Mouse (Mus musculus): ENCODE measurements around the gene Swsap1. TPM values are rescaled to one million over a fixed set of nuclear protein-coding genes. Genes with fewer than 3 reads are reported as not detected.

Gene Swsap1
- total RNA-seq (2021) = 10 to 100 TPM; 14.4 to 15.2 TPM
- long read RNA-seq, experiment 1, transcript Swsap1-201 (2 exons, 1,838 nt) = major isoform, 12 of 12 reads
- long read RNA-seq, experiment 1, partial matches to known transcripts = 0 of 12 reads
- long read RNA-seq, experiment 1, other reads (novel, unspliced or antisense) = 0 of 12 reads
- long read RNA-seq, experiment 2, transcript Swsap1-201 (2 exons, 1,838 nt) = major isoform, 21 of 22 reads
- long read RNA-seq, experiment 2, partial matches to known transcripts = 0 of 22 reads
- long read RNA-seq, experiment 2, other reads (novel, unspliced or antisense) = 1 of 22 reads

GRCm38 (mm10) chr9:21955570-21956281, at the start of gene Swsap1:
TSS of gene Swsap1 (plus strand) at chr9:21955755.
- DNase-seq (ENCODE audit: low spot score in 2 of 2) = peak; percentile 99 to 100

DNA sequence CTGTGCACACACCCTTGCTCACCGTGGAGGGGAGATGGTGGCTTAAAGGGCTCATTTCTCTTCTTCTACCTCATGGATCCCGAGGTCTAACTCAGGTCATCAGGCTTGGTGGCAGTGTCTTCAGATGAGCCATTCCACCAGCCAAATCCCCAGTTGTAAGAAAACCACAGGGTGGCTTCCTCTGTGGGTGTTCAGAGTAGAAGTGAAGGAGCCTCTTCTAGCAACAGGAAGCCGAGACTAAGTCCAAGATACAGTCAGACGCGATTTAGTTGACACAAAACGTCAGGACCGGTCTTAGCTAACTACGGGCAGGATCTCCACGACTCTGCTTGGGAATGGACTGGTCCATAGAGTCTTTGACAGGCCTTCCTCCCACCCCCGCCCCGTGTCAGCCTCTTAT, 47.3 kb upstream of the Swsap1 start:
- DNase-seq (ENCODE audit: low spot score in 2 of 2) = no peak

GRCm38 (mm10) chr9:21909474-21910223, 45.9 kb upstream of the Swsap1 start:
- DNase-seq (ENCODE audit: low spot score in 2 of 2) = no peak

- DNase-seq (ENCODE audit: low spot score in 2 of 2) = peak in 1 of 2 experiments; percentile 37
Measured at GRCm38 (mm10) chr9:21916851-21917492, 38.6 kb upstream of the Swsap1 start.

DNA sequence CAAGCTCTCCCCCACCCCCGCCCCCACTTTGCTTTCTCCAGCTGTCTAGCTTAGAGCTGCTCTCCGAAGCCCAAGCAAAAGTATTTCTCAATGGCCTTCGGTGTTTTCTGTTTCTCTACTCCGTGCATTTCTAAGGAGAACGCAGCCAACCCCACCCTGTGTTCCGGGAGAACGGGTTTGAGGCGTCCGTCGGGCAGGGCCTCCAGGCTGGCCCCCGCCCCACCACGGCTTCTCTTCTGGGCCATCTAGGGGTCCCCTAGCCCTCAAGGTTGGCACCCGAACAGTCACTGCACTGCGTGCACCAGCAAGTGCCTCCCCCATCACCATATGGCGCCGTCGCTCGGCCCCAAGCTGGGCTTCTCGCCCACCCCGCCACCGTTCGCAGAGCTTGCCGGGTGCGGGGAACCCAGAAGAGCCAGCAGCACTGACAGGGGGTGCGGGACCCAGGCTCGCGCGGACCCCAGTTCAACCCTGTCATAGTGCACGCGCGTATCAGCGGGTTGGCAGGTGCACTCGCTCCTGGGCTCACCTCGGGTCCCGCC, 38.0 kb upstream of the Swsap1 start:
- peak; percentile 85 to 87 for DNase-seq (ENCODE audit: low spot score in 2 of 2)

DNA sequence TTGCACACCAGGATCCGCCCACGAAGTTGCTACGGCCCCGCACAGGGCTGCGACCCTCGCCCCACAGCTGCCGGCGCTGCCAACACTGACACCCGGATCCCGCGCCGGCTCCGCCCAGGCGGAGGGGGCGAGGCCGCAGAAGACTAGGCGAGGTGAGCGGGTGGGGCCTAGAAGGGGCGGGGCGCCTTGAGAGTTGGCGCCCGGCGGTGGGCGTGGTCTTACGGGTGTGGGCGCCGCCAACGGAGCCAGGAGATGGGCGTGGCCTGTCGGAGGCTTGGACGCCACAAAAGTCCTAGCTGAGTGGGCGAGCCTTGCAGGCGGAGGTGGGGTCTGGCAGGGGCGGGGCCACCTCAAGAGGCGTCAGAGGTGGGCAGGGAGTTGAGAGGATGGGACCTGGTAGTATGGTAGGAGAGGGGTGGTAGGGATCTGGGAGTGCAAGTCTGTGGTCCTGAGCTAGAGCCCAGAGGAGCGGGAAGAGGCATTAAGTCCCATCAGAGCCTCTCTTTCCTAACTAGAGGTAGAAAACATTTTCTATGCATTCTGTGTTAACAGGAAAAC, 37.4 kb upstream of the Swsap1 start, which contains the start of gene Rab3d:
Gene Rab3d (minus strand): TSS at position 158 of the 558 bp plus-strand sequence.
- DNase-seq (ENCODE audit: low spot score in 2 of 2) = peak; percentile 84 to 90

GRCm38 (mm10) chr9:21918692-21919384, 36.7 kb upstream of the Swsap1 start:
- no peak for DNase-seq (ENCODE audit: low spot score in 2 of 2)

DNA sequence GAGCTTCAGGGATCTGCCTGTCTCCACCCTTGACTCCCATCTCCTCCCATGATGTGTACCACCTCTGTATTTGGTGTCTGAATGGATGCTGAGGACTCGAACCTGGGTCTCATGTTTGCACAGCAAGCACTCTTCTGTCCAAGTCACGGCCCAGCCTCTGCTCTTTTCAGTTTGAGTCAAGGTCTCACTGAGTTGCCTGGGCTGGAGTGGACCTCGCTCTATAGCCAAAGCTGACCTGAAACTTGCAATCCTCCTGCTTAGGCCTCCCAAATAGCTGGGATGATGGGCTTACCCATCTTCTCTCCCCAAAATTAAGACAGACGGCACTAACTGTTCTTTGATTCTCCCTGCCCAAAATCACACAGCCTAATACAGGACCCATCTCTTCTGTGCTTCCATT, 32.5 kb upstream of the Swsap1 start:
- no peak for DNase-seq (ENCODE audit: low spot score in 2 of 2)

- DNase-seq (ENCODE audit: low spot score in 2 of 2) = no peak
Measured at GRCm38 (mm10) chr9:21923490-21924098, 32.0 kb upstream of the Swsap1 start.

DNA sequence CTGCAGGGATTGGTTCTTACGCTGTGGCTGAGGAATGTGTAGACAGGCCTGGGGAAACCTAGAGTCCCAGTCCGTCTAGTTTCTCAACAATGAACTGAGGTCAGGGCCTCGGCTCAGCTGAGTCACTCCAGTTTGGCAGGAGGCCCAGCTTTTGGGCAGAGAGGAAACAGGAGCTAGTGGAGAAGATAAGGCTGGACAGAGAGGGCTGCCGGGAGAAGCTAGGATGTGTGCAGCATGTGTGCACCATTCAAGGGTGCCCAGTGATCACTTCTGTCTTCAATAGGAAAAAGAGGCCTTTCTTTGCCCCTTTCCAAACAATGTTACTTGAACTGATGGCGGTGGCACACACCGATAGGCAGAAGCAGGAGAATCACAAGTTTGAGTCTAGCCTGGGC, 31.5 kb upstream of the Swsap1 start:
- no peak for DNase-seq (ENCODE audit: low spot score in 2 of 2)

DNA sequence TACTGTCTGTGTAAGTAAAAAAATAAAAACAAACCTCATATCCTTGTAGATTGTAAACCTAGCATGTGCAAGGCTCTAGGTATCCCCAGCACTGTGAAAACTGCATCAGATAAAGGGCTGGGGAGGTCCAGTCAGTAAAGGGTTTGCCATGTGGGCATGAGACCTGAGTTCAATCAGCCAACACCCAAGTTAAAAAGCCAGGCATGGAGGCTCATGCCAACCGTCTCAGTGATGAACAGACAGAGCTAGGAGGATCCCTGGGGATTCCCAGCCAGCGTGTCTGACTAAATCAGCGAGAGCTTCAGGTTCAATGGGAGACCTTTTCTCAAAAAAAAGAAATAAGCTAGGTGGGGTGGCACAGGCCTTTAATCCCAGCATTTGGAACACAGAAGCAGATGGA, 30.5 kb upstream of the Swsap1 start:
- DNase-seq (ENCODE audit: low spot score in 2 of 2) = no peak

DNA sequence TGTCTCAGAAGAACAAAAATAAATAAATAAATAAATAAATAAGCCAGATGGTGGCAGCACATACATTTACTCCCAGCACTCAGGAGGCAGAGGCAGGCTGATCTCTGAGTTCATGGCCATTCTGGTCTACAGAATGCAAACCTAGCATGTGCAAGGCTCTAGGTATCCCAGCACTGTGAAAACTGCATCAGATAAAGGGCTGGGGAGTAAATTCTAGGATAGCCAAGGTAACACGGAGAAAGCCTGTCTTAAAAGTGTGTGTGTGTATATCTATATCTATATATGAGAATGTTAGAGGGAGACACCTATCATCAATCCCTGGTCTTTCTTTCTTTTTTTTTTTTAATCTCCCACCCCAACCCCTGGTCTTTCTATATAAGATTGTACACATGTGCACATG, 30.0 kb upstream of the Swsap1 start:
- DNase-seq (ENCODE audit: low spot score in 2 of 2) = no peak

DNA sequence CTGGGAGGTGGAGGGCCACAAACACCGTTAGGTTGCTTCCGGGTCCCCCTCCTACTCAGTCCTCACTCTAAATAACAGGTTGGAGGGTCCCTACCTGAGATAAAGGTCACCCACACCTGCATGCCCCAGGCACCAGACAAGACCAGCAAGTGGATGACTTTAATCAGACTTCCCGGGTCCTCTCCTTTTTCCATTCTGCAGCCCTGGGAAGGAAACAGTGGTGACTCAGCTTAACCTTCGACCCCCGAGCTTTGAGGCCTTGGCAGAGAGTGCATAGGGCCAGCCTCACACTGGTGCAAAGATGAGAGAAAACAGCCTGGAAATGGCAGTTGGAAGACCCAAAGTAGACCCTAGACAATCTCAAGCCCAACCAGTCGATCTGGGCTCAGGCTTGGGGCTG, 29.4 kb upstream of the Swsap1 start:
- no peak for DNase-seq (ENCODE audit: low spot score in 2 of 2)

DNA sequence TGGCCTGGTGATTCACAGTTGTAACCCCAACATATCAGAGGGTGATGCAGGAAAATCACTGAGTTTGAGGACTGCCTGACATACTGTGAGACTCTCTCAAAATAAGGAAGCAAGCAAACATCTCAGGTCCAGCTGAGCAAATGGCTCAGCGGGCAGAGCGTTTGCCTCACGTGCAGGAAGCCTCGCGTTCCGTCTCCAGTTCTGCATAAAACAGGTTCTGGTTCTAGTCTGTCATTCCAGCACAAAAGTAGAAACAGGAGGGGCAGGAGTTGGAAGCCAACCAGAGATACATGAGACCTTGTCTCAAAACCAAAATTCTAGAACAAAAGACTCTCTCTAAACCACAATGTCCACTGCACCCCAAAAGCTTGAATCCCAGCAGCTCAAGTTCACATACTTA, 28.8 kb upstream of the Swsap1 start:
- DNase-seq (ENCODE audit: low spot score in 2 of 2) = no peak

- DNase-seq (ENCODE audit: low spot score in 2 of 2) = peak; percentile 88 to 95
Measured at GRCm38 (mm10) chr9:21927208-21927753, 28.3 kb upstream of the Swsap1 start, which contains the start of the genes Ccdc159 and Tmem205. TSS of gene Ccdc159 (plus strand) at chr9:21927471. TSS of gene Tmem205 (minus strand) at chr9:21927556.

- no peak for DNase-seq (ENCODE audit: low spot score in 2 of 2)
Measured at GRCm38 (mm10) chr9:21929208-21929607, 26.3 kb upstream of the Swsap1 start.

GRCm38 (mm10) chr9:21932006-21932405, 23.5 kb upstream of the Swsap1 start:
- DNase-seq (ENCODE audit: low spot score in 2 of 2) = no peak

GRCm38 (mm10) chr9:21932445-21933137, 23.0 kb upstream of the Swsap1 start:
- no peak for DNase-seq (ENCODE audit: low spot score in 2 of 2)

- no peak for DNase-seq (ENCODE audit: low spot score in 2 of 2)
Measured at GRCm38 (mm10) chr9:21934021-21934420, 21.5 kb upstream of the Swsap1 start.
